Mouse (Mus musculus) olfactory bulb, adult 2 months (tissue): ENCODE measurements around the gene Sema4b.

ENCODE experiments used
- CTCF ChIP-seq: fragments of 200-500 bp; IDR thresholded peaks from 2 replicates; pipeline ENCODE4 v1.5.1; 2012; ENCODE audit warnings: low read depth, mild to moderate bottlenecking, low read length, moderate library complexity; ENCODE audit not compliant: insufficient read depth
- POLR2A ChIP-seq: fragments of 200-500 bp; IDR thresholded peaks from 2 replicates; pipeline ENCODE4 v1.6.1; 2012; ENCODE audit warnings: mild to moderate bottlenecking, low read depth, low read length, moderate library complexity; ENCODE audit not compliant: insufficient read depth

- TF ChIP-seq CTCF (no peak), POLR2A (no peak)
These were observed 32.0 kb upstream of the Sema4b start for GRCm38 (mm10) chr7:80154689-80155088.
